Mouse (Mus musculus) thymus, adult 2 months (tissue): ENCODE results near the gene Glod4. TPM values are rescaled to one million over a fixed set of nuclear protein-coding genes. Genes with fewer than 3 reads are reported as not detected.

ENCODE experiments used
- DNase-seq: peaks from one replicate; pipeline ENCODE4 v3.0.0; 2021
- H3K27ac ChIP-seq: fragments of 200-500 bp; 2 replicates; pipeline ENCODE4 v1.5.1; 2012; ENCODE audit warnings: low read length, control low read depth; ENCODE audit not compliant: control insufficient read depth, insufficient read depth
- H3K27me3 ChIP-seq: fragments of 200-500 bp; 2 replicates; pipeline ENCODE4 v1.6.1; 2012; ENCODE audit warnings: mild to moderate bottlenecking, low read length, moderate library complexity, mixed read lengths; ENCODE audit not compliant: control insufficient read depth, insufficient read depth
- H3K36me3 ChIP-seq: fragments of 200-500 bp; 2 replicates; pipeline ENCODE4 v1.6.1; 2012; ENCODE audit warnings: mild to moderate bottlenecking, low read length, moderate library complexity; ENCODE audit not compliant: control insufficient read depth, insufficient read depth
- H3K4me1 ChIP-seq: fragments of 200-500 bp; replicated peaks from 2 replicates; pipeline ENCODE4 v1.6.1; 2012; ENCODE audit warnings: low read length; ENCODE audit not compliant: control insufficient read depth, insufficient read depth
- H3K4me3 ChIP-seq: fragments of 200-500 bp; 2 replicates; pipeline ENCODE4 v1.5.1; 2012; ENCODE audit warnings: mild to moderate bottlenecking, low read length, control low read depth, moderate library complexity; ENCODE audit not compliant: control insufficient read depth, insufficient read depth
- CTCF ChIP-seq: fragments of 200-500 bp; IDR thresholded peaks from 2 replicates; pipeline ENCODE4 v1.5.1; 2012; ENCODE audit warnings: mild to moderate bottlenecking, control low read depth, low read length, moderate library complexity, borderline replicate concordance; ENCODE audit not compliant: control insufficient read depth, poor library complexity, insufficient read depth; ENCODE audit errors: extremely low read depth
- POLR2A ChIP-seq: fragments of 200-500 bp; IDR thresholded peaks from 2 replicates; pipeline ENCODE4 v1.6.1; 2012; ENCODE audit warnings: mild to moderate bottlenecking, low read length, control low read depth, moderate library complexity; ENCODE audit not compliant: control insufficient read depth, poor library complexity, insufficient read depth; ENCODE audit errors: extremely low read depth
- WGBS: fragments of 180-500 bp; shearing (Covaris S2); methylation state at CpG from one replicate; pipeline ENCODE4 v1.1.7; 2018; 5-methylcytosine and 5-hydroxymethylcytosine counted together
- polyA plus RNA-seq: library from polyadenylated mRNA; depleted of rRNA; stranded (reverse); fragments of >200 nt; gene quantifications from 2 replicates; pipeline ENCODE4 v1.2.3, GENCODE M21; 2012

Gene Glod4
- polyA plus RNA-seq, 1 experiment, result 6.6 TPM

GRCm38 (mm10) chr11:76093610-76094009 is 149.9 kb downstream of the Glod4 start:
- WGBS, result 95% methylated on average over 8 of the region's 8 CpGs
- Histone ChIP-seq H3K27me3 (no peaks in the 10 kb centered on the region), H3K4me3 (no peak overlapping the region), H3K27ac (no peak overlapping the region), H3K4me1 (no peaks in the 10 kb centered on the region), H3K36me3 (peaks cover 9% of the 10 kb centered on the region)
- no peak for TF ChIP-seq CTCF
- no peak for TF ChIP-seq POLR2A
- no peak for DNase-seq

- Histone ChIP-seq H3K27ac (no peak overlapping the region), H3K36me3 (peaks cover 9% of the 10 kb centered on the region), H3K4me3 (no peak overlapping the region), H3K27me3 (no peaks in the 10 kb centered on the region), H3K4me1 (peaks cover 6% of the 10 kb centered on the region)
- TF ChIP-seq CTCF (no peak), POLR2A (no peak)
- no peak for DNase-seq
- WGBS, result 90% methylated on average over 6 of the region's 6 CpGs
Observed at GRCm38 (mm10) chr11:76089776-76090175, 153.7 kb downstream of the Glod4 start.

DNA sequence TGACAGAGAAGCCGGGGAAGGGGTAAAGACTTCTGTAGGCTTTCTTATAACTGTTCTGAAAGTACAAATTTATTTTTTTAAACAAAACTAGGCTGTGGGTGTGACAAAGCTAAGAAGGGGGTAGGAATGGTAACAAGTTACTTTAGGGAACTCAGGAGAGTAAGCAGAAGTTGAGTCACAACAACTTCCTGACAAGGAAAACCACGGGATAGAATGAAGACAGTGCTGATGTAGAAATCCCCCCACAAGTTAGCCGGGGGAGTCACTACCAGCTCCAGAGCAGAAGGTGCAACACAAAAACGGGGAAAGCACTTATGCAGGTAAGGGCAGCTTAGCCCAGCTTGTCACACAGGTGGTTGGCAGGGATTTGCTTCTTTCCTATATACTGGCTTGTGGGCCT is 155.0 kb downstream of the Glod4 start:
- peaks cover 13% of the 10 kb centered on the region for H3K4me1 ChIP-seq
- H3K27me3 ChIP-seq, result no peaks in the 10 kb centered on the region
- 74% methylated on average over 4 of the region's 4 CpGs for WGBS
- H3K4me3 ChIP-seq, result no peak overlapping the region
- no peak for DNase-seq
- H3K36me3 ChIP-seq, result peaks cover 9% of the 10 kb centered on the region
- no peak overlapping the region for H3K27ac ChIP-seq
- no peak for TF ChIP-seq POLR2A
- TF ChIP-seq CTCF, result no peak

DNA sequence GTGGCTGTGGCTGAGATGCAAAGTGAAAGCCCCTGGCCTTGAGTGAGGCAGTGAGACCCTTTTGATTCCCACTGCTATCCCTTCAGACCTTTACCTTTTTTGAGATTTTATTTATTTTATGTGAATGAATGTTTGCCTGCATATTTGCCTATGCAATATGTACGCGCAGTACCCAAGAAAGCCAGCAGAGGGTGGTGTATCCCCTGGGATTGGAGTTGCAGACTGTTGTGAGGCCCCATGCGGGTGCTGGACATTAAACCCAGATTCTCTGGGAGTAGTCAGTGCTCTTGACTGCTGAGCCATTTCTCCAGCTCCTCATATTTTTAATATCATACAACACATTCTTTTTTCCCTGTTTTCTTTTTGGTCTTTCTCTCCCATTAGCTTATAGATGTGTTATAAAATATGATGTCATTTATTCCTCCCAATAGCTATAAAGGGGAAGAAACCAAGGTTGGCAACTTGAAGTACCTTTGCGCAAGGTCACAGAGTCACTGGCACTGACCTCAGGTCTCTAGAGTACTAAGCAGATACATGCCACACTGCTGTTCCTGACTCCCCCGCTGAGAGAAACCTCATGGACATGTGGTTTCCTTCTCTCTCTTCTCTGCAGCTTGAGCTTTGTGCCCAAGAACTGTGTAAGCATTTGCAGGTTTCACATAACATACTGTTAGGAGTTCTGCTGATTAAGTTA is 157.5 kb downstream of the Glod4 start:
- DNase-seq, result peak; percentile 76
- WGBS, result 68% methylated on average over 5 of the region's 5 CpGs
- no peaks in the 10 kb centered on the region for H3K27me3 ChIP-seq
- H3K4me1 ChIP-seq, result peaks cover 13% of the 10 kb centered on the region
- peaks cover under 1% of the 10 kb centered on the region; the same call in 1 of the 2 replicates for H3K36me3 ChIP-seq
- H3K27ac ChIP-seq, result no peak overlapping the region
- TF ChIP-seq CTCF (peak; percentile 71; the same call in 1 of the 2 replicates), POLR2A (no peak)
- H3K4me3 ChIP-seq, result no peak overlapping the region

DNA sequence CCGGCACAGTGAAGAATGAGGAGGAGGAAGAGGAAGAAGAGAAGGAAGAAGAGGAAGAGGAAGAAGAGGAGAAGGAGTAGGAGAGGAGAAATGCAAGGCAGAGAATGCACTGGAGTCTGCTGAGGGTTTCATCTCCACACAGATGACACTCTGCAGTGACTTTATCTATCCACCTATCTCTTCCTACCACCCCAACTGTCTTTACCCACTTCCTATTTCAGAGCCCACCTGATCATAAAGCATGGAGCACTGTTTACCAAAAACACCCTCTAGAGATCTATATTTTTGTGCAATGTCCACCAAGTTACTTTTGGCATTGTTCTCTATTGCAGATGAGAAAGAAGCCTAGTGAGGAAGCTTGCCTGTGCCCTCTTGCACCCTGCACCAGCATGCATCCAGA is 158.6 kb downstream of the Glod4 start:
- no peak for DNase-seq
- H3K36me3 ChIP-seq, result peaks cover 11% of the 10 kb centered on the region
- no peaks in the 10 kb centered on the region for H3K27me3 ChIP-seq
- TF ChIP-seq POLR2A (no peak), CTCF (no peak)
- no peak overlapping the region for H3K4me3 ChIP-seq
- WGBS, result 19% methylated on average over 1 of the region's 1 CpGs
- H3K27ac ChIP-seq, result peak overlapping the region; percentile 43; the same call in 1 of the 2 replicates
- H3K4me1 ChIP-seq, result peaks cover 13% of the 10 kb centered on the region

DNA sequence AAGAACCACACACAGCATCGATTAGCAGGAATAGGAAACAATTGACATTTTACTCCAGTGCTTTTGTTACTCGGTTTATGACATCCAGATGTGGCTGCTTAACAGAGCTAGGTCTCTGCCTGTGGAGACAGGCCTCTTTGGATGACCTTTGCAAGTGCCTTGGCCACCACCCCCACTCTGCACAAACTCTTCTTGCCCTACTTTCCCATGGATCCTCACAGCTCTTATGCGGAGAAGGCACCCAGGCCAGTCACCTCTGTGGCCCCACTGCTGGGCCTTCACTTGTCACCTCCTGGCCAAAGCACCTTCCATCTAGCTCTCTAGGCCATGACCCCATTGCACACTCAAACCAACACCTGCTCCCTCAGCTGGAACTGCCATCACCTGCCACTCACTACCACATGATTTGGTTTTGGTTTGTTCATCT is 159.6 kb downstream of the Glod4 start:
- WGBS, result 88% methylated on average over 3 of the region's 3 CpGs
- H3K4me1 ChIP-seq, result peaks cover 13% of the 10 kb centered on the region
- no peak for DNase-seq
- H3K27ac ChIP-seq, result no peak overlapping the region
- peaks cover 14% of the 10 kb centered on the region for H3K36me3 ChIP-seq
- no peak for TF ChIP-seq POLR2A
- no peak for TF ChIP-seq CTCF
- H3K4me3 ChIP-seq, result no peak overlapping the region
- H3K27me3 ChIP-seq, result no peaks in the 10 kb centered on the region
